Mouse (Mus musculus) T-cell, adult 66 days (primary cell): ENCODE results near the gene Rbm5. TPM values are rescaled to one million over a fixed set of nuclear protein-coding genes. Genes with fewer than 3 reads are reported as not detected.

Experiments used
- total RNA-seq, 2 experiments: library from RNA; stranded (reverse); gene quantifications; 3 replicates in 1 of 2; 4 replicates in 1 of 2; pipeline ENCODE4 v1.2.4; 2023

Rbm5 gene
- total RNA-seq, result 100 to 1,000 TPM; 261 to 285 TPM

DNA sequence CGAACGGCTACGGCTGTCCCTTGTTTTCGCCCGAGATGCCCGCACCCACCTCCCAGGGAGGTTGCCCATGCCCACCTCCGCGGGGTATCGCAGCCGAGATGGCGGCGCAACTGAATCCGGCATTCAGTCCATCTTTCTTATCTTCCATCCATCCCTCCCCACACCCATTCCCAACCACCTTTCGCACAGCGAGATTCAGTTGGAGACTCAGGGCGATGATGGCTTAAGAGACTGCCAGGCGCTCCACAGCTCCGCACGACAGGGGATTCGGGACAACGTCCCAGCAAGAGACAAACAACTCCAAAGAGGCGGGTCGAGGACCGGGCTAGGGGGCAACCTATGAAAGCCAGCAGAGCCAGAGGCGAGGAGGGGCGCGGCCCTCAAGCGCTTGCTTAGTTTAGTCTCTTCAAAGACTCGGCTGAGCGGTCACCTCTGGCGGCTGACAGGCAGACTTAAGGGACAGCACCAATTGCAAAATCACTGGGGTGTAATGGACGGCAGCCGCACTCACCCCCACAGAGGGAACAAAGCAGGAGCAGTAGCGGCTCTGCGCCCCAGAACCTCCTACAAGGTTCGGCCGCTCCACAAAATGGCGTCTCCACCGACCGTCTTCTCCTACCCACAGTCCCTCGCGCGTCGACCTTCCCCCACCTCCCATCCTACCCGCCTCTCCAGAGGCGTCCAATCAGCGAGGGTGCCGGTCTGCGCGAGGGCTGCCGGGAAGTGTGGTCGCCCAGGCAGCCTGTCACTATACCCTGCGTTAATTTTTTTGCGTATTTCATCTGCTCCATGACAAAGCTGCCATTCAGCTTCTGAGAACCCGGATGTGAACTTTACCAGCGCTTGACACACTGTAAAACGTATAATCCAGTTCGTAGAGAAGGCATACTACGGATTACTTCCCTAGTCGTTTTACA, at the start of gene Rbm5:
Gene Rbm5 (minus strand): TSS at position 623 of the 917 bp plus-strand sequence.

DNA sequence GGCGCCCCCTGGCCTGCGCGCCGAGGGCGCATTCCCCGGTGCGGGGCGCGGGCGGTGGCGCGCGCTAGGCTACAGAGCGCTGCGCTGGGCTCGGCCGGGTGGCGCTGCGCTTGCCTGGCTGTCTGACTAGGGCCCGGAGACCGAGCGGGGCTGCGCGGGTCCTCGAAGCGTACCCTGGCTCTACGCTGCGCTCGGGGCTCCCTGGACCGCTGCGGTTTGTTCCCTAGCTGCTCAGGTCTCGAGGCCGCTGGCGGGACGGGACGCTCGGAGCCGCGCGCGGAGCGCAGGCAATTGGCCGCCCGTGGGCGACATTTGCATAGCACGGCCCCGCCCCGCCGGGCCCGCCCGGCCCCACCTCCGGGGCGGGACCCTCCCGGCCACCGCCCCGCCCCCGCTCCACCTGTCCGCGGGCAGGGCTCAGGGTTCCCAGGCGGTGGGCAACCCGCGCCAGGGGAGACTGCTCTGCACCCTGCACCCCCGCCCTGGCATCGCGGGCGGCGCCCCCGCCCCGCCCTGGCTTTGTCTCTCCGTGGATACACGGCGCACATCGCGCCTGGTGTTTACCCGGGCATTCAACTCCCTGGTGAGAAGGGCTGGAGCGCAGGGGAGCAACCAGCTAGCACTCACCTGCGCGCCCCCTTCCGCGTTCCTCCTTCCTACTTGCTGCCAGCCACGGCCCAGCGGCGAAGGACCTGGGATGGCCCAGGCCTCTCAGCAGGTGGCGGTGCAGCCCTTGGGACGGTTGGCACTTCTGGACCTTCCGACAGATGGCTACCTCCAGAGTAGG, 60.9 kb downstream of the Rbm5 start, which contains the start of gene Sema3f:
Gene Sema3f (minus strand): TSS at position 779 of the 787 bp plus-strand sequence.

Other genes with a start within 250 kb of the Rbm5 start
- 10 to 100 TPM; 33.5 to 34.2 TPM for gene Tmem115, start 237.1 kb downstream of the Rbm5 start, total RNA-seq
- gene Cyb561d2, start 228.8 kb downstream of the Rbm5 start, total RNA-seq, result 10 to 100 TPM; 16.0 to 20.4 TPM
- gene Nprl2, start 228.8 kb downstream of the Rbm5 start, total RNA-seq, result 10 to 100 TPM; 27.7 to 32.8 TPM
- gene Zmynd10, start 223.7 kb downstream of the Rbm5 start, total RNA-seq, result 1 to 10 TPM in 1 of 2 experiments, under 1 TPM in 1; 0.68 to 3.0 TPM
- gene Rassf1, start 219.4 kb downstream of the Rbm5 start, total RNA-seq, result 10 to 100 TPM; 82.6 to 85.1 TPM
- 10 to 100 TPM; 22.7 to 28.4 TPM for gene Tusc2, start 207.7 kb downstream of the Rbm5 start, total RNA-seq
- 1 to 10 TPM; 3.9 to 4.3 TPM for gene Hyal2, start 203.1 kb downstream of the Rbm5 start, total RNA-seq
- 1 to 10 TPM; 1.9 to 2.2 TPM for gene Hyal1, start 194.1 kb downstream of the Rbm5 start, total RNA-seq
- 10 to 100 TPM in 1 of 2 experiments, 1 to 10 TPM in 1; 9.4 to 14.8 TPM for gene Naa80, start 192.1 kb downstream of the Rbm5 start, total RNA-seq
- 1 to 10 TPM; 1.5 to 3.7 TPM for gene Hyal3, start 190.2 kb downstream of the Rbm5 start, total RNA-seq
- 10 to 100 TPM; 24.5 to 35.8 TPM for gene Ifrd2, start 183.4 kb downstream of the Rbm5 start, total RNA-seq
- gene Sema3b, start 161.8 kb downstream of the Rbm5 start, total RNA-seq, result under 1 TPM in 1 of 2 experiments, not detected in 1; 0.23 TPM
- gene Gnai2, start 135.6 kb downstream of the Rbm5 start, total RNA-seq, result 100 to 1,000 TPM; 472 to 497 TPM
- gene Slc38a3, start 101.5 kb downstream of the Rbm5 start, total RNA-seq, result not detected
- gene Gnat1, start 91.3 kb downstream of the Rbm5 start, total RNA-seq, result 1 to 10 TPM; 1.3 to 2.2 TPM
- not detected for gene Sema3f, start 60.5 kb downstream of the Rbm5 start, total RNA-seq
- 100 to 1,000 TPM; 129 to 140 TPM for gene Rbm6, start 102.2 kb upstream of the Rbm5 start, total RNA-seq
- 10 to 100 TPM; 17.0 to 19.9 TPM for gene Mon1a, start 117.2 kb upstream of the Rbm5 start, total RNA-seq
- 1 to 10 TPM in 1 of 2 experiments, not detected in 1; 1.5 TPM for gene Mst1r, start 135.9 kb upstream of the Rbm5 start, total RNA-seq
- gene Actl11, start 157.5 kb upstream of the Rbm5 start, total RNA-seq, result not detected
- not detected for gene Camkv, start 164.7 kb upstream of the Rbm5 start, total RNA-seq
- gene Traip, start 179.1 kb upstream of the Rbm5 start, total RNA-seq, result 10 to 100 TPM in 1 of 2 experiments, 1 to 10 TPM in 1; 9.4 to 14.3 TPM
- 100 to 1,000 TPM; 189 to 213 TPM for gene Uba7, start 204.5 kb upstream of the Rbm5 start, total RNA-seq
- under 1 TPM in 1 of 2 experiments, not detected in 1; 0.89 TPM for gene Gm20661, start 212.1 kb upstream of the Rbm5 start, total RNA-seq
- 1 to 10 TPM; 1.3 to 3.3 TPM for gene Inka1, start 214.9 kb upstream of the Rbm5 start, total RNA-seq
- 1 to 10 TPM; 2.6 to 4.2 TPM for gene Cdhr4, start 221.5 kb upstream of the Rbm5 start, total RNA-seq
- gene Gm20662, start 225.4 kb upstream of the Rbm5 start, total RNA-seq, result under 1 TPM in 1 of 2 experiments, not detected in 1; 0.35 TPM
- 100 to 1,000 TPM; 141 to 144 TPM for gene Ip6k1, start 231.5 kb upstream of the Rbm5 start, total RNA-seq